Mouse (Mus musculus) spleen, postnatal 0 days (tissue): Measurements from ENCODE around the gene Dph1. TPM values are rescaled to one million over a fixed set of nuclear protein-coding genes. Genes with fewer than 3 reads are reported as not detected.

Source experiments
- microRNA counts: library from miRNA; unstranded; fragments of <30 nt; microRNA quantifications from one replicate; lab custom pipeline; 2015
- polyA plus RNA-seq: library from polyadenylated mRNA; unstranded; fragments of >200 nt; fragmentation: Nextera tagmentation; extraction: Ambion mirVana; gene quantifications from 2 replicates; pipeline ENCODE4 v1.2.1, GENCODE M21; 2015

The Dph1 gene
- polyA plus RNA-seq = 13.0 and 14.9 TPM in 2 replicates

DNA sequence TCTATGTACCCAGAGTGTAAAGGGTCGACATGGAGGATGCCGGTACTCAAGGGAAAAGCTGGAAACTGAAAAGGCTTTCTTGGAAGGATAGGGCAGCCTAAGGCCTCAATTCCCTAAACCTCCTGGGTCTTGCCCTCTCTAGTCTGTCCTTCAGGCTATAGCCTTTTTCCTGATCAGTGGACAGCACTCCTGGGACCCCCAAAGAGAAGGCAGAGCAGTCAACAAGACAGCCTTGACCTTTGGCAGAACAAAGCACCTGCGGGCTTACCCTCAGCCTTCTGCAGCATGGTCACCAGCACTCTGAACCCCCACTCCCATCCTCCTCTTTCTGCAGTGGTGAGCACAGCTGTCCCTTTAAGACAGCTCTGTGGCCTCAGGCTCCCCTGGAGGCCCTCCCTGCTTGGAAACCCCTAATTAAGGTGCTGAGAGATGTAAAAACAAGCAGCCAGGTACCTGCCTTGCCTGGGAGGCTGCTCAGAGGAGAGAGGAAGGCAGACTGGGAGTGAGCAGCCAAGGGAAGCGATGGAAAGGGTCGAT is at the start of gene Dph1:
Gene Dph1 (minus strand): TSS at position 337 of the 537 bp plus-strand sequence.

DNA sequence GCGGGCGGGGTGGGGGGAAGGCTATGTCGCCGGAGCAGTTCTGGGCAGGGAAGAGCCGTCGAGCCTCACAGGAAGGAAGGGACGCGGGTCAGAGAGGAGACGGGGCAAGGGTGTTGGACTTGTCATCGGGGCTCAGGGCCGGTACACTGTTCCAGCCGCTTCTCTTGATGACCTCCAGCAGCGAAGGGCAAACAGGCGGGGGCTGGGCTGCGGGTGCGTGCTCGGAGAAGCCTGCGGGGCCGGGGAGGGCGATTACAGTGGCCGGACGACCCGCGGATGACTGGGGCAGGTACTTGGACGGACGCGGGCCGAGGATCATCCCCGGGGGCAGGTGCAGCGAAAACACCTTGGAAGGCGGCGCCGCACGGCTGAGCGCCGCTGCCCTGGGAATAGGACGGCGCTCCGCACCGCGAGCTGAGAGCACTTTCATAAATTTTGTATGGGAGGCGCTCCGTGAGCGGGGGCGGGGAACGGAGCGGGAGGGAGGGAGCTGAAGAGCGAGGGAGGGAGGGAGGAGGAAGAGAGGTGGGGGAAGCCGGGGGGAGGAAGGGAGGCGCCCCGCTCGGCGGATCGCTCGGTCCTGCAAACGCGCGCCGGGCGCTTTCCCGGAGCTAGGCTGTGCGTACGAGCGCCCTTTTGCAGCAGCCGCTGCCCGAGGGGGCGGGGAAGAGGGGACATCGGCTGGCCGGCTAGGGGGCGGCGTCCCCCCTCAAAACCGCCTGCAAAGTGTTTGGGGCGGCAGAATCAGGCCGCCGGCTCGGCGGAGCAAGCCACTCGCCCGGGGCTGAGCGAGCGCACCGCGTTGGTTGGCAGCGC is 2.4 kb upstream of the Dph1 start, which contains the start of gene Rtn4rl1:
Gene Rtn4rl1 (plus strand): TSS at position 528 of the 816 bp plus-strand sequence.

DNA sequence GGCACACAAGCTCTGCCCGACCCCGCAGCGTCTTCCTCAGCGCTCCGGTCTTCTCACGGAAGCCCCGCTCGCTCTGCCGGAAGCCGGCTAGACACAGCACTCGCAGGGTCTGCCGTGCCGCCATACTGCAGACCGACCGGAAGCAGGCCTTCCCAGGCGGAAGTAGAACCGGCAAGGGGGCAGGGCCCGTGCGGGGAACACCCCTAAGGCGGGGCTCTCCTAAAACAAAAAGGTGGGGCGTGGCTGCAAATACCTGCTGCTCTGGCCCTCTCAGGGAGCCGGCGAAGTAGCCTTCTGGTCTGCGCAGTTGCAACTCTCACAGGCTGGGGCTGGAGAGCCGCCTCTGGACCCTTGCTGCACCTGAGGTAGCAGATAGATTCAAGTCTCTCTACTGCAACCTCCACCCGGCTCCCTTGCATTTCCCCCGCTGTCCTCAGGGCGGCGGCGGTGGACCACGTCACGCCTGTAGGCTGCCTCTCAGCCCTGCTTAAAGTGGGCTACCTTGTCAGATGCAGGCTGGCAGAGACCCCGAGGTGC is 12.3 kb downstream of the Dph1 start, which contains the start of gene Ovca2:
Gene Ovca2 (minus strand): TSS at position 164 of the 537 bp plus-strand sequence.

DNA sequence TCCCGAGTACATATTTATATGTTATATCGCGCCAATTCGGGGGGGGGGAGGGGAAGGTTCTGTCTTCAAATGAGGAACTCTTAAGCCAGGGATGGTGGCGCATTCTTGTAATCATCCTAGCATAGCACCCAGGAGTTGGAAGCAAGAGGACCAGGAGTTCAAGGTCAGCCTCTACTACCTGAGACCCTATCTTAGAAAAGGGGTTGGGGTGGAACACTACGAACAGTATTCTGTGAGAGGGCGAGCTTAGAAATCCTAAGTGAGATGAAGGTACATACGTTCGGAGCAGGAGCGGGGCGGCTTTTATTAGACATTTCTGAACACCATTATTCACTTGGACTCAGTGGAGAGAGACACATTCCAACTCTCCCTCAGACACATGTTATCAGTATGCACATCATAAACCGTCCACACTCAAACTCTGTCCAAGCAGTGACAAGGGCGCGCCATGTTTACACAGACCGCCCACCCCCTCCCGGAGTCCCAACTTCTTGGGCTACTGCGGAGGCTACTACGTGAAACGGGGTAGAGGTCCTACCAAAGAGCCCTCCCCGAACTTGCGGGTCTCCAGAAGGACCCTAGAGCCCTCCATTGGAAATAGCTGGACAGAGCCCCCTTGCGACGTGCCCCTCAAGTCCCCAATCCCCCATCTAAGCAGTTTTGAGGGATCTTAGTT is 21.5 kb downstream of the Dph1 start, which contains the start of gene Hic1:
Gene Hic1 (minus strand): TSS at position 115 of the 676 bp plus-strand sequence.

MicroRNA genes within 50 kb of the gene (microRNA counts, 519-probe panel; counts per million panel counts)
- microRNA mmu-miR-132 (lab: Ali Mortazavi, UCI) (2,633 counts per million, percentile 4 among the panel's probes with 10 or more counts), microRNA mmu-miR-212 (lab: Ali Mortazavi, UCI) (88.3 counts per million)

Other genes with a start within 250 kb of the Dph1 start
- 2.4 and 3.3 TPM in 2 replicates for gene Hic1, start 21.7 kb downstream of the Dph1 start, polyA plus RNA-seq
- 14.1 and 14.9 TPM in 2 replicates for gene Ovca2, start 12.4 kb downstream of the Dph1 start, polyA plus RNA-seq
- 2.6 and 4.7 TPM in 2 replicates for gene Rtn4rl1, start 2.5 kb upstream of the Dph1 start, polyA plus RNA-seq
- 114 and 136 TPM in 2 replicates for gene Rpa1, start 157.1 kb upstream of the Dph1 start, polyA plus RNA-seq
- 7.0 and 7.8 TPM in 2 replicates for gene Smyd4, start 157.2 kb upstream of the Dph1 start, polyA plus RNA-seq
- 18.7 and 22.6 TPM in 2 replicates for gene Serpinf1, start 231.5 kb upstream of the Dph1 start, polyA plus RNA-seq
- gene Serpinf2, start 248.3 kb upstream of the Dph1 start, polyA plus RNA-seq = 0.28 and 0.30 TPM in 2 replicates